Mouse (Mus musculus) cerebellum, adult 8-10 months (tissue): Measurements from ENCODE around the gene Pilra.

Source experiments
- DNase-seq: peaks from one replicate; pipeline ENCODE4 v3.0.0; 2022

The Pilra gene

GRCm38 (mm10) chr5:137778635-137779034 is 57.4 kb downstream of the Pilra start, which contains the start of gene Ppp1r35:
Gene Ppp1r35, plus strand, starts transcription at chr5:137778849.
- DNase-seq, result peak; percentile 97

GRCm38 (mm10) chr5:137777267-137777845 is 58.7 kb downstream of the Pilra start:
- no peak for DNase-seq

GRCm38 (mm10) chr5:137776408-137776918 is 59.6 kb downstream of the Pilra start:
- no peak for DNase-seq

- DNase-seq, result no peak
Observed at GRCm38 (mm10) chr5:137775587-137776290, 60.3 kb downstream of the Pilra start.

GRCm38 (mm10) chr5:137772755-137773154 is 63.3 kb downstream of the Pilra start:
- no peak for DNase-seq
